Mouse (Mus musculus) layer of hippocampus, adult 9-10 months (tissue): ENCODE measurements around the gene Sdf2.

Source experiments
- DNase-seq: peaks from one replicate; pipeline ENCODE4 v3.0.0; 2022; ENCODE audit warnings: low spot score

Gene Sdf2

GRCm38 (mm10) chr11:78245627-78246317, at the start of gene Sdf2, which contains the start of gene Supt6:
Sdf2 (plus strand) TSS chr11:78245746.
Supt6 (minus strand) TSS chr11:78245987.
- DNase-seq, result peak; percentile 82

DNA sequence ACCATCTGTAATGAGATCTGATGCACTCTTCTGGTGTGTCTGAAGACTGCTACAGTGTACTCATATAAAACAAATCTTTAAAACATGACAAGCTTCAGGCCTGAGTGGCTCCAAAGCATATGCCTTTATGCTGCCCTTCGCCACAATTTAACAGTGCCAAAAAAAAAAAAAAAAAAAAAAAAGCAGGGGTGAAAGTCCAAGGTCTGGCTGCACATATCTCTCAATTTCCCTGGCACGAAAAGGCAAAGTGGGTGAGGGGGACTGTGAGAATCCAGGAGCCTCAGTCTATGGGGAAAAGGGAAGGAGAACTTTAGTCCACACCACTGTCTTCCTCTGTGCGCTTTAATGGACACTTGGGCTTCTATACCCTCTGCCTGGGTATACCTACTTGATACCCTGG, 43.2 kb upstream of the Sdf2 start:
- no peak for DNase-seq

DNA sequence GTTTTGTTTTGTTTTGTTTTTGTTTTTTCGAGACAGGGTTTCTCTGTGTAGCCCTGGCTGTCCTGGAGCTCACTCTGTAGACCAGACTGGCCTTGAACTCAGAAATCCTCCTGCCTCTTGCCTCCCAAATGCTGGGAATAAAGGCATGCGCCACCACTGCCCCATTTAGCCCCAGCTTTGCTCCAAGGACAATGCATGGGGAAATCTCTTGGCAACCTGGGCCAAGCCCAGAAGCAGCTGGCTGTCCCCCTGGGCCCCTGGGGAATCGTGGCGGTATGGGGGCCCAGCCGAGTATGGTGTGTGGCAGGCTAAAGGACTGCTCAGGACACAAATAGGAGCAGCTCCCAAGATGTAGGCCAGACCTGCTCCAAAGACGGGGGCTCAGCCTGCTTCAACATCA, 41.3 kb upstream of the Sdf2 start:
- DNase-seq, result no peak

- DNase-seq, result no peak
Measured at GRCm38 (mm10) chr11:78205361-78206206, 40.0 kb upstream of the Sdf2 start.

- no peak for DNase-seq
Measured at GRCm38 (mm10) chr11:78207190-78207589, 38.4 kb upstream of the Sdf2 start.

DNA sequence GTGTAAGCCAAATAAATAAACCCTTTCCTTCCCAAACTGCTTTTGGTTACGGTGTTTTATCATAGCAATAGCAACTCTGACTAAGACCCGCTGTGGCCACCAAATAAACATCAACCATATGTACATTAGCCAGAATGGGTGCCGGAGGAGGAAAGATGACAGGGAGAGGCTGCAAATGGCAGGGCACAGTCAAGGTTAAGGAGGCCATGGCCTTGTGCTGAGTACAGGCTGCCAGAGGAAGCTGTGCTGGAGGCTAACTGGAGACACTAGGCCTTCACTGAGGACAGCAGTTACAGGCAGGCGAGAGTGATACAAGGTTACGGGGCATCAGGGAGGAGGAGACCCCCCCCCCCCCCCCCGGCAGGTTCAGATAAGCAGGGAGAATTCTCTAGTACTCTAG, 35.7 kb upstream of the Sdf2 start:
- no peak for DNase-seq

DNA sequence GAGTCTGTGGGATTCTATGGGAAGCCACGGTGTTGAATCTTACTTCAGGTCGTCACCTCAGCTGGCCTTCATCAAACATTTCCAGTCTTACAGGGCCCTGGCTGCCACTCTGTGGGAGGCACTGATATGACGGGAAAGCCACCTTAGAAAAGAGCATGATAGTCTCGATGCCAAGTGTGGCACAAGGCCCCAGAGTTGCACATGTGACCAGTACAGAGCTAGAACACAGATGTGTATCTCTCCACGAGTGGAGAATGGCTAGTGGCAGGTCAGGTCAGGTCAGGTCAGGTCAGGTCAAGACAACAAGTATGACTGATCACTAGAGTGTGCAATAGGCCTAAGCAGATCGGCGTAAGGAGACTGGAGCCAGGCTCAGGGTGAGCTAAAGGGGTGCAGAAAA, 34.9 kb upstream of the Sdf2 start:
- no peak for DNase-seq

GRCm38 (mm10) chr11:78211513-78211912, 34.0 kb upstream of the Sdf2 start:
- no peak for DNase-seq

DNA sequence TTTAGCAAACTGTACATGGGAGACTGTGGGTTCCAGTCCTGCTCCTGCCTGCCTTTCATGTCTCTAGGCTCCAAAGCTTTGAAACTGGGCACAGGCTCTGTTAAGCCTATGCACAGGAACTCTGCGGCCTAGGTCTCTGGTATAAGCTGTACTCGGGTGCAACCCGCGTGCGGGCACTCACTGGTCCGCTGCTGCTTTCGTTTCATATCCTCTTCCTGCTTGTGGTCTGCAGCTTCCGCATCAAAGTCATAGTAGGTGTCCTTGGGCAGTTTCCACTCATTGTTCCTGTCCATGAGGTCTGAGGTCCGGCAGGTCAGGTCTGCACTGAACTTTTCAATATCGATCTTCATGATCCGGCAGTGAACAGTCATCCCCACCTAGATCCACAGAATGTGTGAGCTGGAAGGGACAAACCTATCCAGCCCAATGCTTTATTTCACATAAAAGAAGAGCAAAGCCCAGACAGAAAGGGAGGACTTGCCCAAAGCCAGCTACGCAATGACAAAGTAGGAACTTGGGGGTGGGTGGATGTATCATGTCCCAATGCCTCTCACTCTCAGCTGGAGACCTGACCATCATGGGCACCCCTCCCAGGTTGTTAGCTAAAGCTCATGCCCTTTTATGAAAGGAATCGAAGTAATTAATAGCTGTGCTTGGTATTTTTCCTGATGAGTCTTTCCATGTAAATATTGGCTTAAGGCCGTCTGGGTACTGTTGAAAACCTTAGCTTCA, 32.3 kb upstream of the Sdf2 start:
- DNase-seq, result no peak

DNA sequence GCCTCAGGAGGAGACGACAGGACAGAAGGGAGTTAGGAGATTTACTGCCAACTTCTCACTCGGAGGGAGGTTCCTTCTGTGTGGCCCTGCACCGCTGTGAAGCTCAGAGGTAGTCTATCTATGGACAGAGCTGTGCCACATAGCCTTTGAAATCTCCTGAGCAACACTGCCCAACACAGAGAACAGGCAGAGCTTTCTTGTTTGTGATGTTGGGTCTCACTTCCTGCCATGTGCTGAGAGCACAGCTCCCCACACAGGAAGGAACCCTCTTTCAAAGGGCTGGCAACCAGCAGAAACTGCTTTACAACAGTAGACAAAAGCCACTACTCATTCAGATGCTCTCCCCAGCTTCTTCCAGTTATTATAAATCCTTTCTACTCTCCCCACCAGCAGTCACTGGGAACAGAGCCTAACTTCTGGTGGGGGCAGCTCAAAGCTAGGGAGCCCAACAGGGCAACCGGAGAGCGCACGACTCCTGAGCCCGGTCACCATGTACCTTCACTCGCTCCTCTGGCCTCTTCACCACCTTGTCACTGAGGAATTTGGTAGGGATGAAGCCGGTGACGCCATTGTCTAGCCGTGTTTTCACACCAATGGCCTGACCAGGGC, 29.7 kb upstream of the Sdf2 start:
- DNase-seq, result no peak

DNA sequence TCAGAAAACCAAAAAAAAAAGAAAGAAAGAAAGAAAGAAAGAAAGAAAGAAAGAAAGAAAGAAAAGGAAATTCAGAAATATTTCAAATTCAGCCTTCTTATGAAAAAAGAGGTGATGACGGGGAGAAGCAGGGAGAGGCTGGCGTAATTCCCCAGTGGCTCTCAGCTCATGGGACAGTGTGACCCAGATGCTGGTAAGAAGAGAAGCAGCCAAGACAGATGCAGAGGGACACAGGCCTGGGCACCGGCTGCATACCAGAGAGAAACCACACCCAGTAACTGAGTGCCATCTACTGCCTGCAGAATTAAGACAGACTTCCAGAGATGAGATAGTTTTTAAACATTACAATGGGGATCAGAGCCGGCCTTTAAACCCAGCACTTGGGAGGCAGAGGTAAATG, 22.0 kb upstream of the Sdf2 start:
- no peak for DNase-seq

GRCm38 (mm10) chr11:78231518-78231917, 14.0 kb upstream of the Sdf2 start:
- DNase-seq, result no peak

DNA sequence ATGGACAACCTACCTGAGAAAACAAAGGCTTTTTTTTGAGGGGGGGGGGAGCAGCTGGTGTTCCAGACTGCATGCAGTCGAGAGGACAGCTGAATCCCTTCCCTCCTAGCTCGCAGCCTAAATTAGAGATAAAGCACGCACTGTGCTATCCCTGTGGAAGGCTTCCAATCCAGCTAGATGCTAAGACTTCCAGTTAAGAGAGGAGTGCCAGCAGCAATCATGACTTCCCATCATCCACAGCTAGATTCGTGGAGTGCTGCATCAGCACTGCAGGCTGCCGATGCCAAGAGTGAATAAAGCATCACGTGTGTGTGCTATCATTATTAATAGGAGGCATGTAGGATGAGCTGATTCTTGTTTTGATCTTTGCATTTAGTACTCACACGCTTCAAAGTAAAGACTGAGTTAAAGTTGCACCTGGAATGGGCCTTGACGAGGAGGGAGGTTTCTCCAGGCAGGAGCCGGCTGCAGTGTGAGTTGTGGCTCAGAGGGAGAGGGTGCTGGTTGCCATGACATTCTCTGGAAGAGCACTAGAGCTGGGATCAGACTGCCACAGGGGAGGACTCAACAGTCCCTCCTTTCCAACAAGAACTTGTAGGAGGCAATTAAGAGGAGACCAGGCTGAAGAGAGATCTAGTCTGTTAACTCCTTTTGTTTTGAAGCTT, 5.2 kb upstream of the Sdf2 start:
- DNase-seq, result peak; percentile 56

DNA sequence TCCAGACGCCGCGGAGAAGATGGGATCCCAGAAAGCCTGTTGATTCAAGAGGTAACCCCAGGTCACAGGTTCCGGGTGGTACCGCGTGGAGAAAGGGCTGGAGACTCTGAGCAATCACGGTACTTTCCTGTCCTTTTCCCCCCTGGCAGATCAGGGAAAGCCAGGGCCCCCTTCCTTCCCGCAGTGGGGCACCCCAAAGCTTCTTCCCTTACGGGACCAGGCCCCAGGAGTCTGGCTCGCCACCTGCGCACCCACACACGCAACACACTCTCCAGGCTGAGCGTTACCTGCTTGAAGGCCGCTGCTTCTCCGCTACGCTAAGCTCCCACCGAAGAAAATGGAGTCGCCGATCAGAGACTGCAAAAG, 302 bp upstream of the Sdf2 start:
- DNase-seq, result no peak

DNA sequence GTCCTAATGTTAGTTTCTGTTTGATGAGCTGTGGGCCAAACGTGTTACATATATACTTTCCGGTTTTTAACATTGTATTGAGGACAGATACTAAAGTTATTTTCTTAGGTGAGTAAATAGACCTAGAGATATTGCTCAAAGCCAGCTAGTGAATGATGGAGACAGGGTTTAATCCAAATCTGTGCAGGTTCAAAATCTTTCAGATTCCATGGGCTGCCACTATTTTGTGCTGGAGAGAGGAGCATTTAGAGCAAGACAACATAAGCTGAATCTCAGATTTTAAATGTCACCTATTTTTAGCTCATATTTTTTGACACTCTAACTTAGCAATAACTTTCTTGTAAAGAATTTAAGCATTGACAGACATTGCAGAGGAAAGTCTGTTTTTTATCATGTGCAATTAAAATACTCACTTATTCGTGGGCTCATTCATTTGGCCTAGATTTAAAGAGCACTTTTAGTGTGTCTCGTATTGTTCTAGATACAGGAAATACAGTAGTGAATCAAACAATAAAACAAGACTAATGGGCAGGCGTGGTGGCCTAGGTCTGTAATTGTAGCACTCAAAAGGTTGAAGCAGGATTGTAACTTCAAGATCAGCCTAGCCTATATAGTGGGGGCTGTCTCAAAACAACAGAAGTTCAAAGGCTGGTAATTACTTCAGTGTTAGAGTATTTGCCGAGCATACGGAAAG, 919 bp downstream of the Sdf2 start:
- DNase-seq, result no peak

- DNase-seq, result no peak
Measured at GRCm38 (mm10) chr11:78247012-78247348, 1.4 kb downstream of the Sdf2 start.

DNA sequence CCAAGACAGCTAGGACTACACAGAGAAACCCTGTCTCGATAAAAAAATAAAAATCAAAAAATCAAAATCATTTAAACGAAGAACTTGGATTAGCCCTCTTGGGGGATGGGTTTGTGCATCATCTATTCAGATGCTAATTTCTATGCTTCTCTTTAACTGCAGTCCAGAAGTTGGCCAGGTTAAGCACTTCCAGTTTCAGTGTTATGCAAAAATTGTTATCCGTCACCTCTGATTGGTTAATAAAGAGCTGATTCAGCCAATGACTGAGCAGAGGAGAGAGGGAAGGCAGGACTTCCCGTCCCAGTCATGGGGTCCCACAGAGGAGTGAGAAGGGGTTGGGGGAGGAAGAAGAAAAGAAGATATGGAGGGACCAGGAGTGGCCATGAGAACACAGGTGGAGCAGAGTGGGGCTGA, 2.2 kb downstream of the Sdf2 start:
- no peak for DNase-seq

GRCm38 (mm10) chr11:78256618-78257017, 11.1 kb downstream of the Sdf2 start:
- no peak for DNase-seq

DNA sequence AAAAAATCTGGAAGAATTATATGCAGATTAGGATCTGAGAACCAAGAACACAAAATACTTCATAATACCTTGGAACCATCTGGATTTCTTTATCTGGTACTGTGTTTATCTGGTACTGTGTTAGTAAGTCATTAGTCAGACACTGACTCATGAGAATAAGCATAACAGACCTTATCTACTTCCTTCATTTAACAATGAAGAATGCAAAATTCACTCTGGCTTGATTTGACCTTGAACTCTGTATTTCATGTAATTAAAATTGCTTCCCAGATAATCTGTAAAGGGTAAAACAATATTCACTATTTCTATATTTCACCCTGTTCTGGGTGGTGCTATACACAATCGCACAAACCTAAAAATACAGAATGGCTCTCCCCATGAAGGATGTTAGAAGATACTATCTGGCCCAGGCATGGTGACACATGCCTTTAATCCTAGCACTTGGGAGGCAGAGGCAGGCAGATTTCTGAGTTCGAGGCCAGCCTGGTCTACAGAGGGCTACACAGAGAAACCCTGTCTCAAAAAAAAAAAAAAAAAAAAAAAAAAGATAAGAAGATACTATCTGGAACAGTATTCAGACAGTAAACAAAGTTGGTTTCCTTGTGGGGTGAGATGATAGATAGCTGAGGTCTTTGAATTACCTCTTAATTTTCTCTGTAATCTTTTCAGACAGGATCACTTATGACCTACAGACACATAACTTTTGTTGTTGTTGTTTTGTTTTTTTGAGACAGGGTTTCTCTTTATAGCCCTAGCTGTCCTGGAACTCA, 15.1 kb downstream of the Sdf2 start:
- DNase-seq, result no peak
